Mouse (Mus musculus): ENCODE measurements around the gene Hspa8.
"Not testable (repeated sequence)": the region's sequence is repeated elsewhere in the genome, so short reads cannot be mapped to it uniquely, and the experiment has no call there.

Gene Hspa8

DNA sequence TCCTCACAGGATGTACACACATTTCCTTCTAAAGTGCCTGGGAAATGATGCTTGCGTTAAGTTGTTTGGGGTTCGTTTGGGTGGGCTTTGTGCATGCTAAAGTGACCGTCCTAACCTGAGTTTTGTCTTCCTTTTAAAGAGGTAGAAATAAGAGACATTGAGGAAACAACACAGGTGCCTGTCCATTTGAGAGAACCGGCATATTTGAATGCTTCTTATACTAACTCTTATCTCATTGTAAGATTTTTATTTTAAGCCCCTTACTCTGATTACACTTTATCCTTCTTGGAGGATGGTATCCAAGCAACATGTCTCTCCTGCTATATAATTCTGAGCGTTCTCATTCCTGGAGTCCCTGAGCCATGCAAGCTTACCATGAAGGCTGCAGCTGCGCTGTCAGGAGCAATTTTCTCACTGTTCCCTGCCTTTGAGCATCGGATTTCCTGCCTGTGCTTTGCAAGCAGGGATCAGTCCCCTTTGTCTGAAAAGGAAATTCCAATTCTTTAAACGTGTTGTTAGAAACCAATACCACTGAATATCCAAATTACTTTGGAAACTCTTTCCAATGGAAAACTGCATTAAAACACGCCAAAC is 16.3 kb upstream of the Hspa8 start:
- no peak for DNase-seq (ENCODE audit: low read depth, low spot score)

- DNase-seq (ENCODE audit: low read depth, low spot score), result no peak
Observed at GRCm38 (mm10) chr9:40785452-40785851, 15.3 kb upstream of the Hspa8 start.

GRCm38 (mm10) chr9:40786820-40787219 is 14.0 kb upstream of the Hspa8 start:
- not testable (repeated sequence) for DNase-seq (ENCODE audit: low read depth, low spot score)

- DNase-seq (ENCODE audit: low read depth, low spot score), result no peak
Observed at GRCm38 (mm10) chr9:40791864-40792633, 8.7 kb upstream of the Hspa8 start.

DNA sequence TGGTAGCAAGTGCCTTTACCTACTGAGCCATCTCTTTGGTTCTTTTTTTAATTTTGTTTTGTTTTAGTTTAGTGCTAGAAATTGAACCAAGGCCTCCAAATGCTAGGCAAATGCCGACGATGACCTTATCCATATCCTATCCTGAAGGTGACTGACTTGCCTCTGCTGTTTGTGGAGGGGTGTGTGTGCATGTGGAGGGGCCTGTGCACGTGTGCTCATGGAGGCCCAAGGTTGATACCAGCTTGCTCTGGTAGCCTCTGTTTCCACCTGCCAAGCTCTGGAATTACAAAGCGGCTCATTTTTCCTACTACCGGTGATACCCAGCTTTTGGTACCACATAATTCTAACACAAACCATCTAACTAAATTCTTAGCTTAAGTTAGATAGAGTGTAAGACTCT is 7.2 kb upstream of the Hspa8 start:
- no peak for DNase-seq (ENCODE audit: low read depth, low spot score)

DNA sequence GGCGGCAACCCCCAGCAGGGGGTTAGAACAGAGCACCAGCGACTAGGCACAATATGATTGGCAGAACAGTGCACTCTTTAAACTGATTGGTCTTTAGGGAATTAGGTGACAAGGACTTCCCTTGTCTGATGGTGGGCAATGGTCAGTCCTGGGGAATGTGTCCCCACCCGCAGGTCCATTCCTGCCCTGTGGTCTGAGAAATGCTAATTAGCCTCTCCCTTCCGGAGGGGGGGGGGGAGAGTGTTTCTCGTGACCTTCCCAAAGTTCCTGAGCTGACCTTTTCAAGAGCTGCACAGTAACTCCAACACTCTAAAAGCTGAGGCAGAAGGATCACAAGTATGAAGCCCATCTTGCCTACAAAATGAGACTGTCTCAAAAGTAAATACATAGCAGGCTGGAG is 6.5 kb upstream of the Hspa8 start:
- no peak for DNase-seq (ENCODE audit: low read depth, low spot score)

DNA sequence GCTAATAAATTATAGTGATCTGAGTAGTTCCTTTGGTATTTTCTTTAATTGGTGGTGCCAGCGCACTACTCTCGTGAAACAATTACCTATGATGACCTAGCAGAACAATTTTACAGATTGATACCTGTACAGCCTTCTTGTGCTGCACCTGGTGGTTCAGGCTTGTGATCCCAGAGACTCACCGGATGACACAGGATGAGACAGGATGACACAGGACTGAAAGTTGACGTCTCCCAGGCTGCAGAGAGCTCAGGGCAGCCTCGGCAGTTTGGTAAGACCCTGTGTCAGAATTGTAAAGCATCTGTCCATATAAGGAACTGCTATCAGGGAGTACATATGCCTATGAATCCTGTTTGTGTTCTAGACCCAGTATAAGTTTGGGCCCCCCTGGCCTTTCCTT is 5.9 kb upstream of the Hspa8 start:
- no peak for DNase-seq (ENCODE audit: low read depth, low spot score)

DNA sequence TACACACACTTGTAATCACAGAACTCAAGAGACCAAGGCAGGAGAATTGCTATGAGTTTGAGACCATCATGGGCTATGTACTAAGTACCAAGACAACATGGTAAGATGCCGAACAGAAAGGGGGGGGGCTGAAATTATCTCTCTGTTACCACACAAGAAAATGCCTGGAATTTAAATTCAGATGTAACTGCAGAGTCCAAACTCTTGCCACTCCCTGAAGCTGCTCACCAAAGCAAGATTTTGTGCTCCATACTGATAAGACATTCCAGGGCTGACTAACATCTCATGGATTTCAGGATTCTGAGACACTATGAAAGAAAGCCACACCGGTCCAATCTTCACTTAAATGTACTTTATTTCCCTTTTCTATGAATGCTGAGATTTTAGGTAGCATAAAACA is 5.2 kb upstream of the Hspa8 start:
- DNase-seq (ENCODE audit: low read depth, low spot score), result no peak

GRCm38 (mm10) chr9:40796054-40796453 is 4.7 kb upstream of the Hspa8 start:
- no peak for DNase-seq (ENCODE audit: low read depth, low spot score)

- no peak for DNase-seq (ENCODE audit: low read depth, low spot score)
Observed at GRCm38 (mm10) chr9:40798247-40798960, 2.4 kb upstream of the Hspa8 start.

- no peak for DNase-seq (ENCODE audit: low read depth, low spot score)
Observed at GRCm38 (mm10) chr9:40799112-40799511, 1.7 kb upstream of the Hspa8 start.

- peak; percentile 71 for DNase-seq (ENCODE audit: low read depth, low spot score)
Observed at GRCm38 (mm10) chr9:40799837-40800501, 815 bp upstream of the Hspa8 start.

- peak; percentile 62 for DNase-seq (ENCODE audit: low read depth, low spot score)
Observed at GRCm38 (mm10) chr9:40801614-40802532, 1.1 kb downstream of the Hspa8 start.

DNA sequence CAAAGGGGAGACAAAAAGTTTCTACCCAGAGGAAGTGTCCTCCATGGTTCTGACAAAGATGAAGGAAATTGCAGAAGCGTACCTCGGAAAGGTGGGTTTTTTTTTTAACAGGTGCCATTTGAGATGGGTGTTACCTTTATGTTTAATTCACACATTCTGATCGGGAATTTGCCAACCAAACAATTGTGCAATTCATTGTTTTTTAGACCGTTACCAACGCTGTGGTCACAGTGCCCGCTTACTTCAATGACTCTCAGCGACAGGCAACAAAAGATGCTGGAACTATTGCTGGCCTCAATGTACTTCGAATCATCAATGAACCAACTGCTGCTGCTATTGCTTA is 1.7 kb downstream of the Hspa8 start:
- DNase-seq (ENCODE audit: low read depth, low spot score), result not testable (repeated sequence)

- DNase-seq (ENCODE audit: low read depth, low spot score), result not testable (repeated sequence)
Observed at GRCm38 (mm10) chr9:40804576-40804975, 3.8 kb downstream of the Hspa8 start.

- peak; percentile 76 for DNase-seq (ENCODE audit: low read depth, low spot score)
Observed at GRCm38 (mm10) chr9:40805263-40805662, 4.5 kb downstream of the Hspa8 start.

DNA sequence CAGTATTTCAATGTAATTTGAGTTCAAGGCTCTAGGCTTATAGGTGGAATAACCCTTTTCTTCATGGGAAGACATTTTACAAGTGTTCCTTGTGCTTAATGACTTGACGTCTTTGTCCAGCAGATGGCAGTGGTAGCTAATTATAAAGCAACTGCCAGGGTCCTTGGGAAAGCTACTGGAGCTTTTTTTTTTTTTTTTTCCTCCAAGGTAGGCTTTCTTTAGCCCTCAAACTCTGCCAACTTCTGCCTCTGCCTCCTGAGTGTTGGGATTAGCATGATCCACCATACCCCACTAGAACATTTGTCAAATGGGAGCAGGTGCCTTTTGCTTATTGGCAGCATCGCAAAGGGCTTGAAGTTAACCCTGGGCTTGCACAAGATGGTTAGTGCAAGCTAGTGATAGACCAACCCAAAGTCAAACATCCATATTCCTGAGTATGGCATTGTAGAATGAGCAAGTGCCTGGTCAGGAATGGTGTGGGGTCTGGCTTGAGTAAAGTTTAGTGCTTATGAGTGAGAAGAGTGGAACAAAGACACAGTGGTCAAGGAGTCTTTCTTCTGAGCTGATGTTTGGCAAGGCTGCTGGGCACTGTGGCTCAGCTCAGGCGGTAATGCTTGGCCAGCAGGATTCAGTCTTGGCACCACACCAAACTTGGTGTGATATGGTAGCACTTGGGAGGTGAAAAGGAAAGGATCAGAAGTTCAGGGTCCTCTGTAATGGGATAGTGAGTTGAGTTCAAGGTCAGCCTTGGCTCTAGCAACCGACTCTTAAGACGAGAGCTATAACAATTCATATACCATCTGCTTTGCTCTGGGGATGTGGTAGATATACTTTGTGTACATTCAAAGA is 5.9 kb downstream of the Hspa8 start:
- no peak for DNase-seq (ENCODE audit: low read depth, low spot score)

DNA sequence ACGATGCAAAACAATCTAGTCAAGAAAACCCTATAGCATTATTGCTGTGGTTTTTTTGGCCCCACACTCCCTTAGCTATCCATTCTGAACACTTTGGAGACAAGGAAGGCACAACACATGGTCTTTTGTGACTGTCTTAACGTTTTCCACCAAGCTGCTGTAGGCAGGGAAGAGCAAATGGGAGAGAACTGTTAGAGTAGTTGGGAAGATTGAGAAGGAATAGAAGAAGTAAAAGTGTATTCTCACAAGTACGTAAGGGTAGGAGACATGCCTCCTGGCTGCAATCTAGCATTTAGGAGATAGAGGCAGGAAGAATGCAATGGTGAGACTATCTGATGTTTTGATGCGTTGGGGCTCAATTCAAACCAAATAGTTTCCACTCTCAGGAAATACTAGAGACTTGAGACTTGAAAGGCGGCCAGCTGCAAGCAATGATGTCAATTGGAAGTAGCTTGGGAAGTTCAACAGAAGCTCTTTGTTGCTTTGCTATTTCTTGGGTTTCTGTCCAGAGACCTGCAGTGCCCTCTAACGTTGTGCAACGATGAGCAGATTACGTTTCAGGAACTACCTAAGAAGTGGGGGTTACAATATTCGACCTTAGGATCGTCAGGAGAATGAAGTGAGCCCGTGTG is 6.6 kb downstream of the Hspa8 start:
- no peak for DNase-seq (ENCODE audit: low read depth, low spot score)

GRCm38 (mm10) chr9:40808061-40808906 is 7.5 kb downstream of the Hspa8 start:
- DNase-seq (ENCODE audit: low read depth, low spot score), result no peak

All from mesoderm, embryonic 11.5 days (tissue).